Mouse (Mus musculus) liver, embryonic 11.5 days (tissue): ENCODE measurements around the gene Tpp1. TPM values are rescaled to one million over a fixed set of nuclear protein-coding genes. Genes with fewer than 3 reads are reported as not detected.
A peak's percentile ranks its signal among the peaks of the same experiment; 100 is the strongest.

ENCODE experiments used
- ATAC-seq: fragments of 200-750 bp; cut with Nextera tagmentation; replicated peaks from 2 replicates; pipeline ENCODE4 v1.8.0; 2017; ENCODE audit warnings: moderate number of reproducible peaks, mild to moderate bottlenecking, moderate TSS enrichment, moderate library complexity; ENCODE audit not compliant: low FRiP score
- DNase-seq: peaks from one replicate; pipeline ENCODE4 v3.0.0-alpha.2; 2017; ENCODE audit warnings: low spot score
- H3K27ac ChIP-seq: fragments of 300-500 bp; sonication (generic); 2 replicates; pipeline ENCODE4 v1.5.1; 2014; ENCODE audit warnings: mild to moderate bottlenecking, low read depth, low read length, control low read depth
- H3K27me3 ChIP-seq: fragments of 300-500 bp; sonication (generic); replicated peaks from 2 replicates; pipeline ENCODE4 v1.6.1; 2014; ENCODE audit warnings: low read length, mixed read lengths; ENCODE audit not compliant: control insufficient read depth, insufficient read depth
- H3K36me3 ChIP-seq: fragments of 300-500 bp; sonication (generic); 2 replicates; pipeline ENCODE4 v1.6.1; 2014; ENCODE audit warnings: mild to moderate bottlenecking, low read length, moderate library complexity, mixed read lengths; ENCODE audit not compliant: control insufficient read depth, insufficient read depth
- H3K4me1 ChIP-seq: fragments of 300-500 bp; sonication (generic); replicated peaks from 2 replicates; pipeline ENCODE4 v1.6.1; 2014; ENCODE audit warnings: low read length, mixed read lengths; ENCODE audit not compliant: control insufficient read depth, insufficient read depth
- H3K4me2 ChIP-seq: fragments of 300-500 bp; sonication (generic); 2 replicates; pipeline ENCODE4 v1.6.1; 2014; ENCODE audit warnings: mild to moderate bottlenecking, control low read depth, moderate library complexity
- H3K4me3 ChIP-seq: fragments of 300-500 bp; sonication (generic); 2 replicates; pipeline ENCODE4 v1.5.1; 2014; ENCODE audit warnings: low read depth, low read length, control low read depth
- H3K9ac ChIP-seq: fragments of 300-500 bp; sonication (generic); 2 replicates; pipeline ENCODE4 v1.6.1; 2014; ENCODE audit warnings: low read depth, low read length, control low read depth
- H3K9me3 ChIP-seq: fragments of 300-500 bp; sonication (generic); 2 replicates; pipeline ENCODE4 v1.6.1; 2016; ENCODE audit warnings: low read length, inconsistent platforms, mixed read lengths; ENCODE audit not compliant: control insufficient read depth
- WGBS: fragments of 180-500 bp; shearing (Covaris S2); extraction: QIAGEN DNeasy Blood & Tissue Kit; methylation state at CpG from one replicate; pipeline ENCODE4 v1.1.7; 2014; 5-methylcytosine and 5-hydroxymethylcytosine counted together
- polyA plus RNA-seq: library from polyadenylated mRNA; unstranded; fragments of >200 nt; fragmentation: Nextera tagmentation; extraction: Ambion mirVana; gene quantifications from 2 replicates; pipeline ENCODE4 v1.2.1, GENCODE M21; 2014

Gene Tpp1
- polyA plus RNA-seq, 1 experiment from 2014 or later: 77.3 TPM

GRCm38 (mm10) chr7:105784556-105784955 is 32.5 kb upstream of the Tpp1 start:
- H3K4me3 ChIP-seq: no peak overlapping the region
- ATAC-seq: no peak
- peaks cover 41% of the 10 kb centered on the region for H3K27me3 ChIP-seq
- no peak overlapping the region for H3K27ac ChIP-seq
- H3K4me1 ChIP-seq: no peaks in the 10 kb centered on the region
- no peak for DNase-seq
- H3K9ac ChIP-seq: no peak overlapping the region
- WGBS: 28% methylated on average over 4 of the region's 4 CpGs
- H3K4me2 ChIP-seq: no peak overlapping the region
- no peaks in the 10 kb centered on the region for H3K9me3 ChIP-seq
- H3K36me3 ChIP-seq: no peaks in the 10 kb centered on the region

- Histone ChIP-seq H3K4me3 (no peak overlapping the region), H3K9ac (no peak overlapping the region), H3K27me3 (peaks cover 38% of the 10 kb centered on the region), H3K4me2 (no peak overlapping the region), H3K4me1 (peaks cover 3% of the 10 kb centered on the region; the same call in 1 of the 2 replicates), H3K9me3 (no peaks in the 10 kb centered on the region), H3K36me3 (no peaks in the 10 kb centered on the region), H3K27ac (no peak overlapping the region)
- DNase-seq: no peak
- WGBS: 57% methylated on average over 4 of the region's 4 CpGs
- ATAC-seq: no peak
These were observed 31.8 kb upstream of the Tpp1 start for GRCm38 (mm10) chr7:105783861-105784260.

GRCm38 (mm10) chr7:105778553-105779265 is 26.7 kb upstream of the Tpp1 start:
- 23% methylated on average over 4 of the region's 4 CpGs for WGBS
- peak overlapping the region; percentile 22; the same call in 1 of the 2 replicates for H3K4me2 ChIP-seq
- DNase-seq (no peak), ATAC-seq (peak; percentile 71)
- H3K4me3 ChIP-seq: no peak overlapping the region
- no peak overlapping the region for H3K9ac ChIP-seq
- H3K9me3 ChIP-seq: no peaks in the 10 kb centered on the region
- H3K27me3 ChIP-seq: no peaks in the 10 kb centered on the region
- H3K27ac ChIP-seq: peak overlapping the region; percentile 70
- H3K36me3 ChIP-seq: no peaks in the 10 kb centered on the region
- H3K4me1 ChIP-seq: peaks cover 5% of the 10 kb centered on the region; the same call in 1 of the 2 replicates

- Histone ChIP-seq H3K9ac (no peak overlapping the region), H3K4me3 (no peak overlapping the region), H3K4me1 (peaks cover 5% of the 10 kb centered on the region; the same call in 1 of the 2 replicates), H3K4me2 (peak overlapping the region; percentile 13; the same call in 1 of the 2 replicates), H3K27ac (peak overlapping the region; percentile 70; the same call in 1 of the 2 replicates), H3K27me3 (no peaks in the 10 kb centered on the region), H3K9me3 (no peaks in the 10 kb centered on the region), H3K36me3 (no peaks in the 10 kb centered on the region)
- DNase-seq (no peak), ATAC-seq (peak; percentile 30)
- WGBS: 41% methylated on average over 13 of the region's 13 CpGs
These were observed 25.9 kb upstream of the Tpp1 start for GRCm38 (mm10) chr7:105777797-105778552.

- H3K27ac ChIP-seq: no peak overlapping the region
- no peak overlapping the region for H3K4me3 ChIP-seq
- ATAC-seq: no peak
- H3K4me1 ChIP-seq: peaks cover 5% of the 10 kb centered on the region; the same call in 1 of the 2 replicates
- no peaks in the 10 kb centered on the region for H3K9me3 ChIP-seq
- H3K36me3 ChIP-seq: peaks cover under 1% of the 10 kb centered on the region; the same call in 1 of the 2 replicates
- H3K4me2 ChIP-seq: no peak overlapping the region
- WGBS: 89% methylated on average over 1 of the region's 1 CpGs
- no peaks in the 10 kb centered on the region for H3K27me3 ChIP-seq
- DNase-seq: no peak
- no peak overlapping the region for H3K9ac ChIP-seq
These were observed 25.3 kb upstream of the Tpp1 start for GRCm38 (mm10) chr7:105777316-105777715.

GRCm38 (mm10) chr7:105776026-105776425 is 24.0 kb upstream of the Tpp1 start:
- Histone ChIP-seq H3K4me1 (peaks cover 5% of the 10 kb centered on the region; the same call in 1 of the 2 replicates), H3K27me3 (no peaks in the 10 kb centered on the region), H3K9me3 (no peaks in the 10 kb centered on the region), H3K27ac (no peak overlapping the region), H3K9ac (no peak overlapping the region), H3K36me3 (peaks cover 2% of the 10 kb centered on the region; the same call in 1 of the 2 replicates), H3K4me2 (no peak overlapping the region), H3K4me3 (no peak overlapping the region)
- DNase-seq (no peak), ATAC-seq (no peak)
- WGBS: 70% methylated on average over 2 of the region's 2 CpGs

GRCm38 (mm10) chr7:105774661-105775060 is 22.6 kb upstream of the Tpp1 start:
- WGBS: 65% methylated on average over 8 of the region's 8 CpGs
- no peak overlapping the region for H3K4me3 ChIP-seq
- no peak overlapping the region for H3K4me2 ChIP-seq
- H3K36me3 ChIP-seq: peaks cover 2% of the 10 kb centered on the region; the same call in 1 of the 2 replicates
- no peak overlapping the region for H3K9ac ChIP-seq
- H3K27ac ChIP-seq: no peak overlapping the region
- no peaks in the 10 kb centered on the region for H3K27me3 ChIP-seq
- H3K4me1 ChIP-seq: peaks cover 5% of the 10 kb centered on the region; the same call in 1 of the 2 replicates
- no peaks in the 10 kb centered on the region for H3K9me3 ChIP-seq
- ATAC-seq (no peak), DNase-seq (peak; percentile 15)

- Histone ChIP-seq H3K27ac (no peak overlapping the region), H3K9me3 (no peaks in the 10 kb centered on the region), H3K4me2 (no peak overlapping the region), H3K27me3 (no peaks in the 10 kb centered on the region), H3K36me3 (peaks cover 2% of the 10 kb centered on the region; the same call in 1 of the 2 replicates), H3K4me1 (no peaks in the 10 kb centered on the region; the same call in 1 of the 2 replicates), H3K9ac (no peak overlapping the region), H3K4me3 (no peak overlapping the region)
- DNase-seq (no peak), ATAC-seq (no peak)
- 80% methylated on average over 5 of the region's 5 CpGs for WGBS
These were observed 21.0 kb upstream of the Tpp1 start for GRCm38 (mm10) chr7:105773041-105773440.
